Mouse (Mus musculus) CH12F3 (cell line): ENCODE measurements around the gene Crygc.

ENCODE experiments used
- in situ Hi-C: fragments of 300-500 bp; cut with MboI; formaldehyde crosslinking; loops from 2 replicates; pipeline ENCODE4 v1.14.3; 2020; ENCODE audit warnings: low sequenced_read_pairs

Crygc gene

GRCm38 (mm10) chr1:65073589-65073988, at the start of gene Crygc:
TSS of gene Crygc (minus strand) at chr1:65073689.
- in situ Hi-C loops = no loop called here

GRCm38 (mm10) chr1:65122574-65123372, 49.3 kb upstream of the Crygc start, which contains the start of gene D630023F18Rik:
TSS of gene D630023F18Rik (minus strand) at chr1:65123214.
- in situ Hi-C loops = no loop called here

DNA sequence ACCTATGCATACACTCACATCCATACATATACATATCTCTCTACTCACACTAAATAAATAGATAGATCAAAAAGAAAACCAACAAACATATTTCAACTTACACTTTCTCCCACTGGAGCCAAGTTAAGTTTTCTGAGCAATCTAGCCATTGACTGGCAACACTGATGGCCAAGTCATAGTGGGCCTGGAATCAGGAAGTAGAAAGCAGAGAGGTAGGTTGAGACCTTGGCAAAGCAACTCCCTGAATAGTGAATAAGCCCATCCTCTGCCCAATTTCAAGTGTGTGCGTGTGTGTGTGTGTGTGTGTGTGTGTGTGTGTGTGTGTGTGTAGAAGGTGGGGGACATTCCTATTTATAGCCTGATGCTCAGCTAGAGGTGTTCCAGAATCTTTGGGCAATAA, 45.9 kb upstream of the Crygc start, which contains the start of gene Gm28845:
Gene Gm28845 (minus strand): TSS at position 121 of the 400 bp plus-strand sequence.
- in situ Hi-C loops = no loop called here

DNA sequence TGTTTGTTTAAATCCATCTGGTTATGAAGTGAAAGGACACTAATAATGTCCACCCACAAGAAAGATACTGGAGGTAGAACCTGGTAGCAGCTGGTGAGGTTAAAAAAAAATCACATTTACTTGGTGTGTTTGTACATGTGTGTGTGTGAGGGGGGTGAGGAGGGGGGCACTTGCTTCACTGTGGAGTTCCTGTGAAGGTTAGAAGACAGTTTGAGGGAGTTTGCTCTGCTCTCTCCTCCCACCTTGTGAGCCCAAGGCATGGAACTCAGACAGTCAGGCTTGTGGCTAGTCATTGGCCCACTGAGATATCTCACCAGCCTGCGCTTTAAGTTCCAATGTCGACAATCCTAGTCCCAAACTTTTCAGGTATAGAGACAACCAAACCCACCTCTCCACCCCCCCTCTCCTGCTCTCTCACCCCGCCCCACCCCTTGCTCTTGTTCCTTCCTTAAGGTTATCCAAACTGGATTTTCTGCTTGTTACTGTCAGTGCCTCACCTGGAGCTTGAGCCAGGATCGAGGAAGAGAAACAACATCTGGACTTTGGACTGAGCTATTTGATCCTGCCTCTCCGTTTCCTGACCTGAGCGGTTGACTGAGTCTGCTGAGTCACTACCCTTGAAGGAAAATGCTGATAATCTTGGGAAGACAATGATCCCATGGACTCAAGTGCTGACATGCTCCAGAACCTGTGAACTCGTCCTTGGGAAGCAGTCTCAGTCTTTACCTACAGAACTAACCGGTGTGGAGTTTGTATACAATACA, 44.8 kb upstream of the Crygc start:
- in situ Hi-C loops = no loop called here

DNA sequence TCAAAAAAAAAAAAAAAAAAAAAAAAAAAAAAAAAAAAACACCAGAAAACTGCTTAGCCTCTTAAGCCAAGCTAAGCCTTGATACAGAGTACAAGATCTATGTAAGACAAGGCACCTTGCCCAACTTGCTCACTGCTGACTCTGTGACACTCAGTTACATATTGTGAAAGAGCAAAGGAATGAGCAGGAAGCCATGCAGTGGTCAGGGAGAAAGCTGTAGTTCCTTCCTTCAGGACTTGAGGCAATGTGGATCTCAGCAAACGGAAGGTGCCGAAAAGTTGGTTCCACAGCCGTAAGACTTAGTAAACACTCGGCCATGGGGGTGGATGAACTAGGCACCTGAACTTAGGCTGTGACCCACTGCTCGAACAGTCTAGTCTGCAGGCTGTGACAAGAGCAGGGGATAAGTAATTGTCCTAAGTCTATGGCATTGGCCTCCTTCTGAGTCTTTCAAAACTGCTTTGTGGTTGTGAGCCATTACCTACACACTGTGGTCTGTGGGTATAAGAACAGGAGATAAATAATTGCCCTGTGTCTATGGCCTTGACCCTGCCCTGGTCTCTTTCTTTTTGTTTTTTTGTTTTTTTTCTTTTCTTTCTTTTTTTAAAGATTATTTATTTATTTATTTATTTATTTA, 40.2 kb upstream of the Crygc start:
- in situ Hi-C loops = no loop called here

DNA sequence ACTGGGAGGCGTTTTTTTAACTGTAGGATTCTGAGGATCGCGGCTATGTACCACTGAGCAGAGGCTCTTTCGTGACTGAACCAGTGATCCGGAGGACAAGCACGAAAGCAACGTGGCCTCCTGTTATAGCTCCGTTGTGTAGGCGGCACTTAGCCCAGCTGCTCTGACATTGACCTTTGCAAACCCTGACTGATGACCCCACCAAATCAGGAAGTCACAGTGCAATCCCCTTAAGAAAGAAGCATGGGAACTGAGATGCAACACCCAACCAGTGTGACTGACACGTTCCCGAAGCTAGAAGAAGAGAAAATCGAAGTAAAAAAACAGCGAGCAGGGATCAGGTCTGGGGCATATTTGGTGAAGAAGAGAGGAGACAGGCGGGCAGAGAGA, 39.3 kb upstream of the Crygc start:
- in situ Hi-C loops = no loop called here

DNA sequence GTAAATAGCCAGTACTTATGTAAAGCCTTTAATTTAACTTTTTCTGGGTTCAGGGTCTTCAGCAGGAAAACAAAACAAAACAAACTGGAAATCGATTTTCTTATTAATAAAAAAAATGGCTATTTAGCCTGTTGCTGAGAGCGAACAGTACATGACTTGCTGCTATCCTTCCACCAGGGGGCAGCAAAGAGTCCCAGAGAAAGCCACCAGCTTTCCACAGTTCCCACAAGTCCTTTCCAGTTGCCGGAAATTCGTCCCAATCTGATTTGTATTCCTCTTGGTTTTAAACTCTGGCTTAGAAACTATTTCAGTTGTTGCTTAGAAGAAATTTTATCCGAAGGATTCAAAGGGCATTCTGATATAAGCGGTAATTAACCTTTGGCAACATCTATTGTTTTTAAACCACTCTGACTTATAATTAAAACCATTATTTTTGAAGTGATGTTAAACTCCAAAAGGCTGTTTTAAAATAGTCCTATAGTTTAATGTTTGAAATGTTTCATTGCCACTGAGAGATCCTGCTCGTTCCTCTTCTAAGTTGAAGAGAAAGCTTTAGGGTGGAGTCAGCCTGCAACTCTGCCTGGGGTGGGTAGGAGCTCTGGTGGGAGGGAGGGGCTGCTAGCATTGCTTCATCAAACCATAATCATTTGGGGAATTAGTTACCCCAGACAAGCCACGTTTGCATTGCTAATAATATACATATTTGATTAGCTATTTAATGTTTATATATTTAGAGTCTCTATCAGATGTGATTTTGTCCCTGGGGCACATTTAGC, 38.7 kb upstream of the Crygc start:
- in situ Hi-C loops = no loop called here

GRCm38 (mm10) chr1:65109756-65110435, 36.4 kb upstream of the Crygc start:
- in situ Hi-C loops = no loop called here

- in situ Hi-C loops = no loop called here
Measured at GRCm38 (mm10) chr1:65109196-65109595, 35.7 kb upstream of the Crygc start.

- in situ Hi-C loops = no loop called here
Measured at GRCm38 (mm10) chr1:65107654-65108279, 34.3 kb upstream of the Crygc start.

- in situ Hi-C loops = no loop called here
Measured at GRCm38 (mm10) chr1:65103273-65103672, 29.8 kb upstream of the Crygc start, which contains the start of gene Cryga. TSS of gene Cryga (minus strand) at chr1:65103373.

DNA sequence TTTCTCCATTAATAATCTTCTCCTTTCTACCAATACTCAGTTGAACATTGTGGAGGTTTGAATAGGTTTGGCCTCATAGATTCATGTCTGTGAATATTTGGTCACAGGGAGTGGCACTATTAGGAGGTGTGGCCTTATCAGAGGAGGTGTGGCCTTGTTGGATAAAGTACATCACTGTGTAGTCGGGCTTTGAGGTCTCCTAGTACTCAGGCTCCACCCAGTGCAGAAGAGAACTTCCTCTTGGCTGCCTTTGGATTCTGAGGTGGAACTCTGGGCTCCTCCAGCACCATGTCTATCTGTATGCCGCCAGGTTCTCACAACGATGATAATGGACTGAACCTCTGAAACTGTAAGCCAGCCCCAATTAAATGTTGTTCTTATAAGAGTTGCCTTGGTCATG, 23.5 kb upstream of the Crygc start:
- in situ Hi-C loops = no loop called here

- in situ Hi-C loops = no loop called here
Measured at GRCm38 (mm10) chr1:65091566-65091965, 18.1 kb upstream of the Crygc start.

GRCm38 (mm10) chr1:65090370-65090769, 16.9 kb upstream of the Crygc start:
- in situ Hi-C loops = no loop called here

- in situ Hi-C loops = no loop called here
Measured at GRCm38 (mm10) chr1:65088567-65089356, 15.3 kb upstream of the Crygc start.

GRCm38 (mm10) chr1:65082188-65082587, 8.7 kb upstream of the Crygc start, which contains the start of gene Crygb:
TSS of gene Crygb (minus strand) at chr1:65082288.
- in situ Hi-C loops = no loop called here

- in situ Hi-C loops = no loop called here
Measured at GRCm38 (mm10) chr1:65075607-65076006, 2.1 kb upstream of the Crygc start.

DNA sequence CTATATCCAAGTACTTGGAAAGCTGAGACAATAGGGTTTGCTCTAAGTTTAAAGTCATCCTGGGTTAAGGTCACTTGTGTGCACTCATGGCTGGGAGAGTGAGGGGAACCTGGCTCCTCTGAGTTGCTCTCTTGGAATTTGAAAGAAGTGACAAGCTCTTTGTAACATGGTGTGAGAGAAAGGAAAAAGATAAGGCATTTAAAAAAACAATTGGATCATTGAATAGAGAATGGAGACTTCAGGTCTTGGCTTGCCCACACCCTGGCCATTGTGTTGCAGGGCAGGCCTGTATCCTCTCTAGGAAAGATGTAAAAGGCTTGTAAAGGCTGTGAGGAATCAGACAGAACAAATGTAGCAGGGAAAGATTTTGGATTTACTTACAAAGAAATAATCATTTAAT, 5.6 kb downstream of the Crygc start:
- in situ Hi-C loops = no loop called here

DNA sequence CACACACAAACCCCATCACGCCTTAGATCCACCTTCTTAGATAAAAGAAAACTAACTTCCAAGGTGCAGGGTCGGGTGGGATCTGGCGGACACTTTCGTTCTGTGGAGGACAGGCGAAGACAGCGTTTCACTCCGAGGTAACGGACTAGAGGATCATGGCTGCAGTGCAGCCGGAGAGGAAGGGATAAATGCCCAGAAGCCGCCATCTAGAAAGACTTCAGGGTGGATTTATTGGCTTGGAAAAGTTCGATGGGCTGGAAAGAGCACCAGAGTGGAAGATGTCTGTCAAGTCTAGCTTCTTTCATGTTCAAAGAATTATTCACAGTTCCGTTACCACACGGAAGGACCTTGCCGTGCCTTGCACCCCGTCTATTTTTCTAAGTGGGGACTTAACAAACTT, 9.3 kb downstream of the Crygc start:
- in situ Hi-C loops = no loop called here
